Mouse (Mus musculus) heart, postnatal 10 days (tissue): ENCODE results near the gene Gm3106. TPM values are rescaled to one million over a fixed set of nuclear protein-coding genes. Genes with fewer than 3 reads are reported as not detected.
"Not testable (repeated sequence)": the region's sequence is repeated elsewhere in the genome, so short reads cannot be mapped to it uniquely, and the experiment has no call there.

ENCODE experiments used
- DNase-seq, 2 experiments: peaks; one replicate each; pipeline ENCODE4 v3.0.0; 2021
- intact Hi-C: fragments of 180-260 bp; cut with DNase I; formaldehyde crosslinking; loops from one replicate; pipeline ENCODE4 v1.15.1; 2025
- total RNA-seq, 2 experiments: library from RNA; stranded (reverse); gene quantifications; 2 replicates each; pipeline ENCODE4 v1.2.3; 2021

Gene Gm3106
- not detected for total RNA-seq

GRCm38 (mm10) chr5:94217705-94218104 lies at the start of gene Gm3106:
Gm3106 (plus strand) TSS chr5:94218005.
- DNase-seq, intact Hi-C loops: not testable (repeated sequence)

Other genes starting within 250 kb of the Gm3106 start
- not detected for gene BC061212, start 147.5 kb upstream of the Gm3106 start, total RNA-seq
- gene Gm6351, start 141.6 kb upstream of the Gm3106 start, total RNA-seq: not detected
- gene A430089I19Rik, start 88.8 kb downstream of the Gm3106 start, total RNA-seq: not detected
- gene Gm6502, start 96.4 kb downstream of the Gm3106 start, total RNA-seq: not detected
- gene AA792892, start 121.7 kb downstream of the Gm3106 start, total RNA-seq: not detected
- not detected for gene Gm7682, start 227.8 kb downstream of the Gm3106 start, total RNA-seq